Mouse (Mus musculus) liver, embryonic 14.5 days (tissue): ENCODE measurements at regions not wholly inside any gene's neighbourhood (a gene's known extent, or its start where the extent isn't known, plus 50 kb on each side); places are given as distances from the start of the nearest gene placed in this dataset.

ENCODE experiments used
- ATAC-seq: fragments of 200-750 bp; cut with Nextera tagmentation; 2 replicates; pipeline ENCODE4 v1.8.0; 2017; ENCODE audit warnings: moderate number of reproducible peaks, mild to moderate bottlenecking, moderate library complexity; ENCODE audit not compliant: insufficient read depth
- DNase-seq, 3 experiments: peaks; one replicate each; pipeline ENCODE4 v3.0.0-alpha.2; 2012 to 2013; ENCODE audit warnings: low read depth in 3 of 3, low spot score in 3 of 3
- H3K27ac ChIP-seq: fragments of 300-500 bp; sonication (generic); 2 replicates; pipeline ENCODE4 v1.5.1; 2014; ENCODE audit warnings: moderate library complexity, mild to moderate bottlenecking, control low read depth, inconsistent platforms
- H3K27me3 ChIP-seq: fragments of 300-500 bp; sonication (generic); 2 replicates; pipeline ENCODE4 v1.6.1; 2014; ENCODE audit warnings: mild to moderate bottlenecking, low read length, moderate library complexity; ENCODE audit not compliant: control insufficient read depth, insufficient read depth
- H3K36me3 ChIP-seq: fragments of 300-500 bp; sonication (generic); replicated peaks from 2 replicates; pipeline ENCODE4 v1.6.1; 2014; ENCODE audit warnings: low read depth; ENCODE audit not compliant: control insufficient read depth, insufficient read depth
- H3K4me1 ChIP-seq, 2 experiments: fragments of 200-500 bp in 1 of 2; fragments of 300-500 bp in 1 of 2; sonication (generic) in 1 of 2; replicated peaks; 2 replicates each; pipeline ENCODE4 v1.6.1; 2012 to 2014; ENCODE audit warnings: antibody characterized with exemption in 1 of 2, inconsistent platforms in 1 of 2, low read length in 1 of 2; ENCODE audit not compliant: control insufficient read depth in 2 of 2, insufficient read depth in 2 of 2
- H3K4me2 ChIP-seq: fragments of 300-500 bp; sonication (generic); 2 replicates; pipeline ENCODE4 v1.6.1; 2014; ENCODE audit warnings: low read depth, mild to moderate bottlenecking, control low read depth, moderate library complexity
- H3K4me3 ChIP-seq, 2 experiments: fragments of 200-500 bp in 1 of 2; fragments of 300-500 bp in 1 of 2; sonication (generic) in 1 of 2; 2 replicates each; pipeline ENCODE4 v1.5.1; 2012 to 2014; ENCODE audit warnings: low read depth in 2 of 2, low read length in 2 of 2, mild to moderate bottlenecking in 2 of 2, control low read depth in 1 of 2, inconsistent platforms in 1 of 2, moderate library complexity in 1 of 2; ENCODE audit not compliant: insufficient read depth in 1 of 2
- H3K9ac ChIP-seq: fragments of 300-500 bp; sonication (generic); replicated peaks from 2 replicates; pipeline ENCODE4 v1.6.1; 2014; ENCODE audit warnings: mild to moderate bottlenecking, control low read depth, moderate library complexity
- H3K9me3 ChIP-seq: fragments of 300-500 bp; sonication (generic); 2 replicates; pipeline ENCODE4 v1.6.1; 2016; ENCODE audit warnings: low read length, mixed read lengths; ENCODE audit not compliant: control insufficient read depth
- CTCF ChIP-seq: IDR thresholded peaks from 2 replicates; pipeline ENCODE4 v1.5.1; 2016; ENCODE audit warnings: antibody characterized with exemption, low read depth, control low read depth
- EP300 ChIP-seq: IDR thresholded peaks from 2 replicates; pipeline ENCODE4 v1.6.1; 2016; ENCODE audit warnings: antibody characterized with exemption, low read depth
- whole genome bisulfite sequencing: fragments of 180-500 bp; shearing (Covaris S2); extraction: QIAGEN DNeasy Blood & Tissue Kit; methylation state at CpG from one replicate; pipeline ENCODE4 v1.1.7; 2014; ENCODE audit not compliant: insufficient replicate concordance; 5-methylcytosine and 5-hydroxymethylcytosine counted together

DNA sequence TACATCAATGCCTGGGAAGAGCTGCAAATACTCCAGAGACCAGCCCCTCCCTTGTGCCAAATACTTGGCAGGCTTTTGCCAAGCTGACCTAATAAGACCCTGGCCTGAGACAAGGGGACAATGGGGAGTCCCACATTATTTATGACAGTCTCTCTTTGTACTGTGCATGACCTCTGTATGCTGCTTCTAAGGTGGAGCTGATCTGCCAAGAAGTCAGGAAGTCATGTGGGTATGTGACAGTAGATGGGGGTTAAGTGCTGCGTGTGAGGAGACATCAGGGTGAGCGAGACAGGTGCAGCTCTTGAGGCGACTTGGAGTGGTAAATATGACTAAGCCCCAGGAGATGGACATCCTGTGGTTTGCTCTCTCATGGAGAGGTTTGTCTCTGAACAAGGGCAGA lies 209.1 kb downstream of the 1500009L16Rik start:
- H3K9ac ChIP-seq: no peak overlapping the region
- 13% methylated on average over 3 of the region's 3 CpGs for WGBS

DNA sequence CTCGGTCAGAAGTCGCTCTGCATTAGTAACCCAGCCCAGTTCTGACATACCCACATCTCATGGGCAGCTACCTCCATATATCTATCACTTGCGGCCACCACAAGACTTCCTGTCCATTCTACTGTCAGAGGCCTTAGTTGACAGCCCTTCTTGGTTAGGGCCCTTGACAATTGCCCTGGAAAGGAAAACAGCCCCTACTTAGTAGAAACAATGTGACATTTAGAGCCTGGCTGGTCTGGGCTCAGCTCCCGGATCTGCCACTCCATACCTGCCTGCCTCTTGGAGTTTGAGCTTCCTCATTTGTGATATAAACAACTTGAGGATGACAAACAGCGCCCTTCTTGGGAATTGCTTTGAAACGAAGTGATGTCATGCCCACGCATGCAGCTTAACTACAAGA lies 210.5 kb downstream of the 1500009L16Rik start:
- no peak for DNase-seq
- ATAC-seq: no peak
- WGBS: 20% methylated on average over 7 of the region's 7 CpGs
- no peak overlapping the region for H3K27ac ChIP-seq
- no peaks in the 10 kb centered on the region for H3K9me3 ChIP-seq
- no peak overlapping the region for H3K9ac ChIP-seq
- H3K4me1 ChIP-seq: peaks cover 0 to 1% of the 10 kb centered on the region in 2 experiments; a peak in 1 of 4 replicates
- H3K27me3 ChIP-seq: no peaks in the 10 kb centered on the region
- no peaks in the 10 kb centered on the region for H3K36me3 ChIP-seq
- H3K4me3 ChIP-seq: no peak overlapping the region
- H3K4me2 ChIP-seq: no peak overlapping the region
- TF ChIP-seq EP300: no peak

More for the DNA sequence above, 209.1 kb downstream of the 1500009L16Rik start:
- DNase-seq (no peak), ATAC-seq (no peak)
- no peak for TF ChIP-seq EP300
- no peak for TF ChIP-seq CTCF
- H3K9me3 ChIP-seq: no peaks in the 10 kb centered on the region
- no peaks in the 10 kb centered on the region for H3K36me3 ChIP-seq
- H3K27me3 ChIP-seq: no peaks in the 10 kb centered on the region
- no peak overlapping the region for H3K4me2 ChIP-seq
- H3K27ac ChIP-seq: no peak overlapping the region
- 0 out of 4 replicates have a peak, but pooled peaks cover 0 to under 1% of the 10 kb centered on the region in 2 experiments for H3K4me1 ChIP-seq
- no peak overlapping the region for H3K4me3 ChIP-seq

GRCm38 (mm10) chr10:83934498-83934897 lies 211.8 kb downstream of the 1500009L16Rik start:
- H3K27me3 ChIP-seq: no peaks in the 10 kb centered on the region
- H3K9ac ChIP-seq: no peak overlapping the region
- H3K27ac ChIP-seq: no peak overlapping the region
- WGBS: 56% methylated on average over 3 of the region's 3 CpGs
- DNase-seq (no peak), ATAC-seq (no peak)
- H3K4me1 ChIP-seq: peaks cover 0 to 1% of the 10 kb centered on the region in 2 experiments; a peak in 1 of 4 replicates
- H3K36me3 ChIP-seq: no peaks in the 10 kb centered on the region
- H3K9me3 ChIP-seq: no peaks in the 10 kb centered on the region
- TF ChIP-seq EP300: no peak
- TF ChIP-seq CTCF: peak; percentile 16; the same call in 1 of the 2 replicates
- H3K4me2 ChIP-seq: no peak overlapping the region
- no peak overlapping the region for H3K4me3 ChIP-seq

DNA sequence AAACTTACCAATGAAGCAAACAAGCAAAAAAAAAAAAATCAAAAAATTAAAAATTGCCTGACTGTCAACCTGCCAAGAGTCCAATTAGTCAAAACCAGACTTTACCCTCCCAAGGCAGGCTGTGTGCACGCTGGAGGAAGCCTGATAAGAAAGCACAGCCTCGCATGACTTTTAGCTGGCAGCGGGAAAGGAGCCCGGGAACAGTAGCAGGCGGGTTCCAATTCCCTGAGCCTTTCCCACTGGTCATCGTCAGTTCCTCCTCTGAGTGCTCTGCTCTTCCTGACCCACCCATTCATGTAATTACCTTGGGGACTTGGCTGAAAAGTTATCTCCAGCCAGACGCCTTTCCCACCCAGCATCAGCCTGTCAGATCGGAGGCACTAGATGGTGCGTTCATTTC lies 214.5 kb downstream of the 1500009L16Rik start:
- no peak overlapping the region for H3K4me3 ChIP-seq
- H3K4me1 ChIP-seq: peaks cover 0 to 1% of the 10 kb centered on the region in 2 experiments; a peak in 1 of 4 replicates
- H3K9ac ChIP-seq: no peak overlapping the region
- whole genome bisulfite sequencing: 13% methylated on average over 9 of the region's 9 CpGs
- no peaks in the 10 kb centered on the region for H3K27me3 ChIP-seq
- DNase-seq (no peak), ATAC-seq (no peak)
- H3K9me3 ChIP-seq: no peaks in the 10 kb centered on the region
- H3K4me2 ChIP-seq: no peak overlapping the region
- H3K27ac ChIP-seq: no peak overlapping the region
- H3K36me3 ChIP-seq: no peaks in the 10 kb centered on the region
- TF ChIP-seq EP300 (no peak), CTCF (no peak)

DNA sequence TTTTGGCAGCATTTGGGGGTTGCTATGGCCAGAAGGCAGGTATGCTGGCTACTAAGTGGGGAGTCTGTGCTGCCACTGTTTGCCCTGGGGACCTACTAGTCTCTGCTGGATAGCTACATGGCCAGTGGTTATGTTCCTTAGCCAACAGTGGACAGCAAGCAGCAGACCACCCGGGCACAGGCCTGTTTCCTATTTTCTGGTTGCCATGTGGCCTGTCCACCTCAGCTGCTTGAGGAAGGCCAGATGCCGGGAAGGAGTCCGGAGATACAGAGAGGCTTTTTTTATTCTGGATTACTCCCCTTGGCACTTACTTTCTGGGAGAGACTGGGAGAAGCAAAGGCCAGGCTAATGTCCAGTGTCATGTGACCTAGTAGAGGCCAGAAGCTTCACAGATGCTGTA lies 219.4 kb downstream of the 1500009L16Rik start:
- Histone ChIP-seq H3K9me3 (no peaks in the 10 kb centered on the region), H3K4me1 (peaks cover 2 to 27% of the 10 kb centered on the region in 2 experiments; a peak in 3 of 4 replicates), H3K27ac (no peak overlapping the region), H3K27me3 (no peaks in the 10 kb centered on the region), H3K4me3 (no peak overlapping the region), H3K4me2 (no peak overlapping the region), H3K36me3 (no peaks in the 10 kb centered on the region), H3K9ac (no peak overlapping the region)
- 55% methylated on average over 3 of the region's 3 CpGs for WGBS
- TF ChIP-seq EP300 (no peak), CTCF (no peak)
- ATAC-seq (no peak), DNase-seq (no peak)
